Mouse (Mus musculus) liver, embryonic 16.5 days (tissue): Measurements from ENCODE around the gene Tfeb. TPM values are rescaled to one million over a fixed set of nuclear protein-coding genes. Genes with fewer than 3 reads are reported as not detected.

Experiments used
- ATAC-seq: fragments of 200-750 bp; cut with Nextera tagmentation; 2 replicates; pipeline ENCODE4 v1.8.0; 2017; ENCODE audit warnings: low read depth, mild to moderate bottlenecking, moderate number of reproducible peaks, moderate library complexity
- H3K27ac ChIP-seq: fragments of 300-500 bp; sonication (generic); 2 replicates; pipeline ENCODE4 v1.5.1; 2014; ENCODE audit warnings: mild to moderate bottlenecking, low read length
- H3K27me3 ChIP-seq: fragments of 300-500 bp; sonication (generic); 2 replicates; pipeline ENCODE4 v1.6.1; 2014; ENCODE audit warnings: low read depth, low read length, mixed read lengths; ENCODE audit not compliant: control insufficient read depth, insufficient read depth
- H3K36me3 ChIP-seq: fragments of 300-500 bp; sonication (generic); 2 replicates; pipeline ENCODE4 v1.6.1; 2014; ENCODE audit warnings: mild to moderate bottlenecking; ENCODE audit not compliant: control insufficient read depth, insufficient read depth
- H3K4me1 ChIP-seq: fragments of 300-500 bp; sonication (generic); 2 replicates; pipeline ENCODE4 v1.6.1; 2014; ENCODE audit warnings: low read depth, low read length, mixed read lengths; ENCODE audit not compliant: control insufficient read depth
- H3K4me2 ChIP-seq: fragments of 300-500 bp; sonication (generic); 2 replicates; pipeline ENCODE4 v1.6.1; 2014; ENCODE audit warnings: low read depth, low read length, mixed read lengths
- H3K4me3 ChIP-seq: fragments of 300-500 bp; sonication (generic); 2 replicates; pipeline ENCODE4 v1.5.1; 2014; ENCODE audit warnings: low read depth, mild to moderate bottlenecking, low read length
- H3K9ac ChIP-seq: fragments of 300-500 bp; sonication (generic); 2 replicates; pipeline ENCODE4 v1.6.1; 2014; ENCODE audit warnings: low read depth, low read length
- H3K9me3 ChIP-seq: fragments of 300-500 bp; sonication (generic); replicated peaks from 2 replicates; pipeline ENCODE4 v1.6.1; 2016; ENCODE audit warnings: low read length; ENCODE audit not compliant: control insufficient read depth
- WGBS: fragments of 180-500 bp; shearing (Covaris S2); extraction: QIAGEN DNeasy Blood & Tissue Kit; methylation state at CpG from one replicate; pipeline ENCODE4 v1.1.7; 2014; ENCODE audit not compliant: insufficient replicate concordance; 5-methylcytosine and 5-hydroxymethylcytosine counted together
- polyA plus RNA-seq: library from polyadenylated mRNA; unstranded; fragments of >200 nt; fragmentation: Nextera tagmentation; extraction: Ambion mirVana; gene quantifications from 2 replicates; pipeline ENCODE4 v1.2.1, GENCODE M21; 2015

Tfeb gene
- polyA plus RNA-seq, 1 experiment from 2014 or later: 5.9 TPM

- Histone ChIP-seq H3K4me3 (no peak overlapping the region), H3K27ac (no peak overlapping the region), H3K36me3 (no peaks in the 10 kb centered on the region), H3K4me1 (no peaks in the 10 kb centered on the region; the same call in none of the 2 replicates), H3K27me3 (no peaks in the 10 kb centered on the region), H3K4me2 (no peak overlapping the region), H3K9ac (no peak overlapping the region), H3K9me3 (no peaks in the 10 kb centered on the region)
- ATAC-seq: no peak
- WGBS: 52% methylated on average over 9 of the region's 9 CpGs
These were observed 60.6 kb downstream of the Tfeb start for GRCm38 (mm10) chr17:47797383-47797782.

- Histone ChIP-seq H3K4me2 (no peak overlapping the region), H3K27ac (no peak overlapping the region), H3K27me3 (no peaks in the 10 kb centered on the region), H3K4me3 (no peak overlapping the region), H3K9ac (no peak overlapping the region), H3K9me3 (no peaks in the 10 kb centered on the region), H3K36me3 (no peaks in the 10 kb centered on the region), H3K4me1 (no peaks in the 10 kb centered on the region)
- no peak for ATAC-seq
- whole genome bisulfite sequencing: 10% methylated on average over 8 of the region's 8 CpGs
These were observed 66.0 kb downstream of the Tfeb start for GRCm38 (mm10) chr17:47802806-47803205.

- Histone ChIP-seq H3K4me3 (no peak overlapping the region), H3K4me2 (no peak overlapping the region), H3K4me1 (no peaks in the 10 kb centered on the region), H3K27me3 (no peaks in the 10 kb centered on the region), H3K27ac (no peak overlapping the region), H3K9me3 (no peaks in the 10 kb centered on the region), H3K36me3 (no peaks in the 10 kb centered on the region), H3K9ac (no peak overlapping the region)
- 77% methylated on average over 4 of the region's 4 CpGs for WGBS
- no peak for ATAC-seq
These were observed 66.8 kb downstream of the Tfeb start for GRCm38 (mm10) chr17:47803662-47804061.

- ATAC-seq: no peak
- H3K27ac ChIP-seq: no peak overlapping the region
- WGBS: 52% methylated on average over 13 of the region's 13 CpGs
These were observed 68.4 kb downstream of the Tfeb start for GRCm38 (mm10) chr17:47805047-47805835.

GRCm38 (mm10) chr17:47806230-47806629, 69.4 kb downstream of the Tfeb start:
- Histone ChIP-seq H3K27me3 (no peaks in the 10 kb centered on the region), H3K9me3 (no peaks in the 10 kb centered on the region), H3K4me2 (no peak overlapping the region), H3K4me3 (no peak overlapping the region), H3K4me1 (no peaks in the 10 kb centered on the region), H3K9ac (no peak overlapping the region), H3K36me3 (no peaks in the 10 kb centered on the region), H3K27ac (no peak overlapping the region)
- ATAC-seq: no peak
- 71% methylated on average over 9 of the region's 9 CpGs for WGBS

More at GRCm38 (mm10) chr17:47805047-47805835, 68.4 kb downstream of the Tfeb start:
- Histone ChIP-seq H3K4me1 (no peaks in the 10 kb centered on the region), H3K9ac (no peak overlapping the region), H3K27me3 (no peaks in the 10 kb centered on the region), H3K4me3 (no peak overlapping the region), H3K36me3 (no peaks in the 10 kb centered on the region), H3K4me2 (no peak overlapping the region), H3K9me3 (no peaks in the 10 kb centered on the region)

- no peak overlapping the region for H3K27ac ChIP-seq
- no peaks in the 10 kb centered on the region; the same call in 1 of the 2 replicates for H3K4me1 ChIP-seq
- no peaks in the 10 kb centered on the region for H3K36me3 ChIP-seq
- no peaks in the 10 kb centered on the region for H3K27me3 ChIP-seq
- no peak overlapping the region for H3K9ac ChIP-seq
- ATAC-seq: no peak
- no peaks in the 10 kb centered on the region for H3K9me3 ChIP-seq
- WGBS: 68% methylated on average over 15 of the region's 15 CpGs
- H3K4me3 ChIP-seq: no peak overlapping the region
- no peak overlapping the region for H3K4me2 ChIP-seq
These were observed 74.5 kb downstream of the Tfeb start for GRCm38 (mm10) chr17:47811265-47811800.

- ATAC-seq: no peak
- Histone ChIP-seq H3K36me3 (no peaks in the 10 kb centered on the region), H3K4me3 (no peak overlapping the region), H3K27ac (no peak overlapping the region), H3K9me3 (no peaks in the 10 kb centered on the region), H3K27me3 (no peaks in the 10 kb centered on the region), H3K4me2 (no peak overlapping the region), H3K4me1 (no peaks in the 10 kb centered on the region; the same call in 1 of the 2 replicates), H3K9ac (no peak overlapping the region)
- 64% methylated on average over 5 of the region's 6 CpGs for WGBS
These were observed 75.4 kb downstream of the Tfeb start for GRCm38 (mm10) chr17:47812200-47812599.

GRCm38 (mm10) chr17:47813616-47814015, 76.8 kb downstream of the Tfeb start:
- ATAC-seq: peak; percentile 59
- no peaks in the 10 kb centered on the region for H3K27me3 ChIP-seq
- H3K9me3 ChIP-seq: no peaks in the 10 kb centered on the region
- H3K4me1 ChIP-seq: no peaks in the 10 kb centered on the region; the same call in 1 of the 2 replicates
- 25% methylated on average over 5 of the region's 5 CpGs for WGBS
- no peak overlapping the region for H3K4me3 ChIP-seq
- no peak overlapping the region for H3K4me2 ChIP-seq
- H3K36me3 ChIP-seq: no peaks in the 10 kb centered on the region
- H3K9ac ChIP-seq: no peak overlapping the region
- H3K27ac ChIP-seq: no peak overlapping the region

- H3K4me3 ChIP-seq: no peak overlapping the region
- H3K4me2 ChIP-seq: no peak overlapping the region
- no peak overlapping the region for H3K27ac ChIP-seq
- 60% methylated on average over 6 of the region's 6 CpGs for WGBS
- H3K9me3 ChIP-seq: no peaks in the 10 kb centered on the region
- H3K27me3 ChIP-seq: no peaks in the 10 kb centered on the region
- ATAC-seq: no peak
- no peaks in the 10 kb centered on the region; the same call in 1 of the 2 replicates for H3K4me1 ChIP-seq
- no peak overlapping the region for H3K9ac ChIP-seq
- no peaks in the 10 kb centered on the region for H3K36me3 ChIP-seq
These were observed 77.7 kb downstream of the Tfeb start for GRCm38 (mm10) chr17:47814496-47814895.
